Comparison of ENCODE assay signal across 22 mouse cellular contexts in the genomic region with DNA sequence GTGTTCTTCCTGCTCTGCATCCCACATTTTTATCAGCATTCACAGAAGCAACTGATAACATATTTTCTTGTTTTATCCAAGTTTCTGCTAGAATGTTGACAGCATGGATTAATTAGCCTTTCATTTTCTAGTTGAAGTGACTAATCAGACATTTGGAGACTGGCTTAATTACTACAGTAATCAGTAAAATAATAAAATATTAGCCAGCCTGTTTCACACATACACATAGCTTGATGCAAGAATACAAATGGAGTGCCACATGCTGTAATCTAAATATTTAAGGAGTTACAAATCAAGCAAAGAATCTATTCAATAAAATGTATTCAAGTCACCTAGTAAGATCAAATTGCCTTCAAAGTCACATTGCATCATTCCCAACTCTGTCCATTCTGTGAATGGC.
DNase-seq lines count a peak whose midpoint lies in the region; ATAC-seq and TF ChIP-seq lines count a peak whose summit lies in the region.
"Had no signal": no experiment of that assay in that cellular context is flagged by ENCODE, and none has a peak within 500 bp of the region (broad histone marks: within the 10 kb centered on the region; RNA-seq: fewer than 3 reads in every experiment).

No protein-coding gene starts in this region.

- H3K9ac ChIP-seq in forebrain, embryonic 13.5 days, result no peak overlapping the region
- H3K9ac ChIP-seq in forebrain, embryonic 11.5 days (ENCODE audit: low read length), result no peak overlapping the region
- H3K9ac ChIP-seq in forebrain, embryonic 15.5 days (replicated peaks), result no peak overlapping the region
- H3K9ac ChIP-seq in forebrain, embryonic 12.5 days, result no peak overlapping the region
- no peak overlapping the region for H3K9ac ChIP-seq in forebrain, postnatal 0 days
- no peak overlapping the region for H3K9ac ChIP-seq in midbrain, embryonic 15.5 days
- H3K9ac ChIP-seq: embryonic facial prominence, embryonic 12.5 days had no signal

- H3K27ac ChIP-seq in forebrain, embryonic 13.5 days, result no peak overlapping the region
- H3K27ac ChIP-seq in forebrain, embryonic 11.5 days (ENCODE audit: low read depth, low read length), result no peak overlapping the region
- H3K27ac ChIP-seq in forebrain, embryonic 15.5 days (replicated peaks), result no peak overlapping the region
- H3K27ac ChIP-seq in forebrain, embryonic 12.5 days, result no peak overlapping the region
- H3K27ac ChIP-seq in forebrain, postnatal 0 days (ENCODE audit: low read depth, low read length), result no peak overlapping the region
- no peak overlapping the region for H3K27ac ChIP-seq in midbrain, embryonic 15.5 days
- H3K27ac ChIP-seq: embryonic facial prominence, embryonic 10.5 days; embryonic facial prominence, embryonic 12.5 days had no signal

- no peaks in the 10 kb centered on the region for H3K4me1 ChIP-seq in forebrain, embryonic 13.5 days
- H3K4me1 ChIP-seq in forebrain, embryonic 11.5 days (replicated peaks; ENCODE audit: control insufficient read depth, insufficient read depth, low read length), result no peaks in the 10 kb centered on the region
- H3K4me1 ChIP-seq in forebrain, embryonic 15.5 days, result no peaks in the 10 kb centered on the region
- no peaks in the 10 kb centered on the region for H3K4me1 ChIP-seq in forebrain, embryonic 12.5 days
- H3K4me1 ChIP-seq in forebrain, postnatal 0 days (ENCODE audit: insufficient read depth), result no peaks in the 10 kb centered on the region
- no peaks in the 10 kb centered on the region for H3K4me1 ChIP-seq in midbrain, embryonic 15.5 days
- H3K4me1 ChIP-seq: embryonic facial prominence, embryonic 10.5 days; embryonic facial prominence, embryonic 12.5 days had no signal

- no peak for TF ChIP-seq CTCF in forebrain, postnatal 0 days (IDR thresholded peaks at IDR 0.05; ENCODE audit: low read depth)

- peak; percentile 58; the same call in 1 of the 2 replicates for ATAC-seq in forebrain, embryonic 13.5 days
- ATAC-seq in forebrain, embryonic 11.5 days (replicated peaks; ENCODE audit: low FRiP score), result no peak
- 0 out of 2 replicates have a peak, but pooled peaks have one; percentile 61 for ATAC-seq in forebrain, embryonic 15.5 days (replicated peaks)
- no peak for ATAC-seq in forebrain, embryonic 12.5 days (ENCODE audit: low FRiP score)
- peak; percentile 25; the same call in 1 of the 2 replicates for ATAC-seq in forebrain, postnatal 0 days
- ATAC-seq in midbrain, embryonic 15.5 days (replicated peaks), result no peak
- ATAC-seq: activated CD4-positive, CD25-positive, alpha-beta regulatory T cell, adult 4 months; CD4-positive, CD25-positive, alpha-beta regulatory T cell, adult 4 months; Patski had no signal

- DNase-seq in forebrain, embryonic 11.5 days (ENCODE audit: low spot score), result no peak
- peak; percentile 3 for DNase-seq in forebrain, postnatal 0 days
- DNase-seq: adrenal gland, adult 8-10 months; adrenal gland, postnatal 14 days; adrenal gland, postnatal 36 days; B cell, adult 2 months; cerebellum, adult 11-12 months; cerebellum, adult 2 months; cerebellum, adult 9-10 months; cerebellum, postnatal 10 days; cerebellum, postnatal 25 days had no signal

- no peak overlapping the region for H3K4me2 ChIP-seq in forebrain, embryonic 13.5 days
- H3K4me2 ChIP-seq in forebrain, embryonic 11.5 days (ENCODE audit: low read depth, low read length, severe bottlenecking), result no peak overlapping the region
- no peak overlapping the region for H3K4me2 ChIP-seq in forebrain, embryonic 15.5 days (replicated peaks)
- H3K4me2 ChIP-seq in forebrain, embryonic 12.5 days, result no peak overlapping the region
- no peak overlapping the region for H3K4me2 ChIP-seq in forebrain, postnatal 0 days (ENCODE audit: low read depth)
- H3K4me2 ChIP-seq in midbrain, embryonic 15.5 days, result no peak overlapping the region
- H3K4me2 ChIP-seq: embryonic facial prominence, embryonic 12.5 days had no signal

- H3K9me3 ChIP-seq in forebrain, embryonic 13.5 days (replicated peaks), result no peaks in the 10 kb centered on the region
- H3K9me3 ChIP-seq in forebrain, embryonic 11.5 days (ENCODE audit: control insufficient read depth, low read length), result no peaks in the 10 kb centered on the region
- H3K9me3 ChIP-seq in forebrain, embryonic 15.5 days, result no peaks in the 10 kb centered on the region
- H3K9me3 ChIP-seq in forebrain, embryonic 12.5 days, result no peaks in the 10 kb centered on the region
- no peaks in the 10 kb centered on the region for H3K9me3 ChIP-seq in forebrain, postnatal 0 days (ENCODE audit: low read length)
- no peaks in the 10 kb centered on the region for H3K9me3 ChIP-seq in midbrain, embryonic 15.5 days
- H3K9me3 ChIP-seq: embryonic facial prominence, embryonic 10.5 days; embryonic facial prominence, embryonic 12.5 days had no signal

- no peak overlapping the region for H3K4me3 ChIP-seq in forebrain, embryonic 13.5 days
- no peak overlapping the region for H3K4me3 ChIP-seq in forebrain, embryonic 11.5 days (ENCODE audit: low read depth, low read length)
- H3K4me3 ChIP-seq in forebrain, embryonic 15.5 days, result no peak overlapping the region
- no peak overlapping the region for H3K4me3 ChIP-seq in forebrain, embryonic 12.5 days (replicated peaks)
- H3K4me3 ChIP-seq in forebrain, postnatal 0 days (ENCODE audit: low read depth, low read length), result no peak overlapping the region
- H3K4me3 ChIP-seq in midbrain, embryonic 15.5 days, result no peak overlapping the region
- H3K4me3 ChIP-seq: embryonic facial prominence, embryonic 10.5 days; embryonic facial prominence, embryonic 12.5 days had no signal

- no peaks in the 10 kb centered on the region for H3K36me3 ChIP-seq in forebrain, embryonic 13.5 days (ENCODE audit: poor library complexity, severe bottlenecking)
- no peaks in the 10 kb centered on the region for H3K36me3 ChIP-seq in forebrain, embryonic 11.5 days (ENCODE audit: control insufficient read depth, insufficient read depth, low read length)
- no peaks in the 10 kb centered on the region for H3K36me3 ChIP-seq in forebrain, embryonic 15.5 days
- H3K36me3 ChIP-seq in forebrain, embryonic 12.5 days (replicated peaks), result no peaks in the 10 kb centered on the region
- H3K36me3 ChIP-seq in forebrain, postnatal 0 days (ENCODE audit: insufficient read depth), result no peaks in the 10 kb centered on the region
- H3K36me3 ChIP-seq in midbrain, embryonic 15.5 days (replicated peaks), result no peaks in the 10 kb centered on the region
- H3K36me3 ChIP-seq: embryonic facial prominence, embryonic 10.5 days; embryonic facial prominence, embryonic 12.5 days; G1E had no signal

- H3K27me3 ChIP-seq in forebrain, embryonic 13.5 days, result no peaks in the 10 kb centered on the region
- no peaks in the 10 kb centered on the region for H3K27me3 ChIP-seq in forebrain, embryonic 11.5 days (ENCODE audit: control insufficient read depth, insufficient read depth, low read length)
- H3K27me3 ChIP-seq in forebrain, embryonic 15.5 days, result no peaks in the 10 kb centered on the region
- no peaks in the 10 kb centered on the region for H3K27me3 ChIP-seq in forebrain, embryonic 12.5 days
- no peaks in the 10 kb centered on the region for H3K27me3 ChIP-seq in forebrain, postnatal 0 days (ENCODE audit: insufficient read depth, low read length)
- no peaks in the 10 kb centered on the region for H3K27me3 ChIP-seq in midbrain, embryonic 15.5 days (replicated peaks)
- H3K27me3 ChIP-seq: CH12.LX; embryonic facial prominence, embryonic 12.5 days; Patski had no signal

Comparison
In these comparisons a context has a peak if more than half of its experiments do, and no peak if none do; other contexts are left out.
1. ATAC-seq: peak in forebrain, embryonic 13.5 days (single experiment), forebrain, embryonic 15.5 days (single experiment) and forebrain, postnatal 0 days (single experiment); none in forebrain, embryonic 11.5 days (single experiment), forebrain, embryonic 12.5 days (single experiment) and midbrain, embryonic 15.5 days (single experiment).